Mouse (Mus musculus) liver (tissue): ENCODE data around the gene Sema4d.
A peak's percentile ranks its signal among the peaks of the same experiment; 100 is the strongest.
"Not testable (repeated sequence)": the region's sequence is repeated elsewhere in the genome, so short reads cannot be mapped to it uniquely, and the experiment has no call there.

Experiments
- DNase-seq: peaks from one replicate; pipeline ENCODE4 v3.0.0-alpha.2; 2020; ENCODE audit warnings: mixed read lengths

Gene Sema4d

GRCm38 (mm10) chr13:51793425-51793891 lies at the start of gene Sema4d:
Gene Sema4d, minus strand, starts transcription at chr13:51793747.
- DNase-seq = peak; percentile 87

DNA sequence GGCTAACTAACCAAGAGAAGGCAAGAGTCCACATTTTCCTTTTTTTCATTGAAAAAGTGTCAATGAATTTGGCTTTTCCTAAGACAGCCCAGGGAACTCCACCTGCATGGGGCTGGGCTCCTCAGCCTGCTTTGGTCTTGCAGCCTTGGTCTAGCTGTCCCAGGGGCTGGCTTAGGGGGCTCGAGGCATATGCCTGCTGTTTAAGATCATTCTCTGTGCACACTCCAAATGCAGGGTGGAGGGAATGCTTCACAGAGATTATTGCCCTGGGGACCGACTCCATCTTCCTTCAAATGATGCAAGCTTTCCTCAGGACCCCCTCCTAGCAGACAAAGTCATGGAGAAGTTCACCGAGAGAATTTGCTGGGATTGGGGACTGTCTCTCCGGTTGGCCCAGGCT lies 49.8 kb upstream of the Sema4d start:
- no peak for DNase-seq

DNA sequence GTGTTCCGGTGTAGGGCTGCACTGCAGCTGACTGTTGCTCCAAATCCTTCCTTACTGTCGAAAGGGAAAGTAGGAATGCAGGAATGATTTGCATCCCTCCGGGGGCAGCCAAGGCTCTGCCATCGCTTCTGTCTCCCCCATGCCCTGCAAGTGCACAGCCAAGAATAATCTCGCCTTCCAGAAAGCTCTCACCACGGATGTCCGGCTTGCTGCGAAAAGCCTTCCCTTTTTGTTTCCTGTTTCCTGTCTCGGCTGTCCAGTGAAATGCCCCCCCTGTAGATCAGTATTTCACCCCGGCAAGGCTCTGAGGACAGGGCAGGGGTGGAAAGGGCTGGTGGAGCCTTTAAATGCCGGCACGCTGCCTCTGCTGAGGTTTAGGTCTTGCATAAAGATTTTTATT lies 49.2 kb upstream of the Sema4d start:
- peak; percentile 30 for DNase-seq

- DNase-seq = no peak
Observed at GRCm38 (mm10) chr13:51842191-51842590, 48.6 kb upstream of the Sema4d start.

GRCm38 (mm10) chr13:51841541-51842115 lies 48.1 kb upstream of the Sema4d start:
- DNase-seq = peak; percentile 80

DNA sequence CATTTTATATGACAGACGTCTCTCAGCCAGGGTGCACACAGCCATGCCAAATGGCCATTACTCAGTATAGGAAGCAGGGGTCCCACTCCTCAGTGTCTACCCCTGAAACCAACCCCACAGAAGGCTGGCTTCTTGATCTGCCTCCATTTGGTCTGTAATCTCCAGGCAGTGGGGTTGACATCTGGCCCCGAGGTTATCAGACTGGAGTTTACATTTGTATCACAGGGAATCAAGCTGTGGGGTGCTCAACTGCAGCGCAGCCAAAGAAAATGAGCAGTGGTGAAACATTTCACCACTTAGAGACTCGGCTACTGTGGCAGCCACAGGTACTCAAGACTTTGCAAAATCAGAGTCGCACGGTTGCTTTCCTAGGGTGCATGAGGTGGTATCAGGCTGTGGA lies 47.2 kb upstream of the Sema4d start:
- DNase-seq = peak; percentile 57

DNA sequence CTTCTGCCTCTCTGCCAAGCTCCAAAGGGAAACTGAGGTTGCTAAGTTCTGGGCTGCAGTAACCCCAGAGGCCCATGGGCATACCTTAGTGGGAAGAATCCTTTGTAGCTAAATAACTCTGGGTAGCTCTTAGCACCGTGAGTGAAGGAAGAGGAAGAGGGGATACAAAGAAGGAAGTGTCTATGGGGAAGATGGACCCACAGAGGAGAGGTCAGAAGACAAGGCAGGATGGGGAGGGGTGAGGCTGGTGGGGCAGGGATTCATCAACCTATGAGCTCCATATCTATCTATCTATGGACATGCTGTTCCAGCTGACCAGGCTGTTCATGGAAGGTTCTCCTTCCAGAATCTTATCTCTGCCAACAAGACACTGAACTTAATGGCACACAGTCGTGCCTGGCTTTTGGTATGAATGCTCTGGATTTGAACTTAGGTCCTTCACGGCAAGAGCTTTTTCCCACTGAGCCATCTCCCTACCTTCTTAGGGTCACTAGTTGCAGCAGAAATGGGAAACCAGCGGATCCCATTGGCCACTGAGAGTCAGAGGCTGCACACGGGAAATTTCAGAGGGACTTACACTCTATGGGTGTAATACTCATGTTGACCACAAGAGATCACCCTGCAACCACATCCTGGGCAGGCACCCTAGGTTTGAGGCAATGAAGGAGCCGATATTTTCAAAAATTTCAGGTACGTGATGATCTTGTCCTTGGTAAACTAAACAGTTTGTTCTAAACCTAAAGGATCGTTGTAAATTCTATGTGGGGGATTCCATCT lies 45.9 kb upstream of the Sema4d start:
- DNase-seq = peak; percentile 55

DNA sequence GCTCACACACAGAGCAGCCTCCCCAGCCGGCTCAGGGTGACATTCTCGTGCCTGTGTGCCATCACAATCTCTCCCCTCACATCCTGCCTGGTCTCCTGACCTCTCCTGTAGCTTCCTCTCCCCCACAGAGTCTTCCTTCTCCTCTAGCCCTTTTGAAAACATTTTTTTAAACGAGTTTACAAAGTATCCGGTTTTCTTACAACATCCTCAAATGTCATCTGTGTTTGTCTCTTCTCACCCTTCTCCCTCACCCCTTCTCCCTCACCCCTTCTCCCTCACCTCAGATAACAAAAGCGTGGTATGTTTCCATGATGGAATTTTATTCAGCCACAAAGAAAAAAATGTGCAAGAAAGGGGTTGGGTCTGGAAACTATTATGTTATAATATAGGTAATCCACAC lies 43.9 kb upstream of the Sema4d start:
- no peak for DNase-seq

- not testable (repeated sequence) for DNase-seq
Observed at GRCm38 (mm10) chr13:51835208-51835607, 41.7 kb upstream of the Sema4d start.

GRCm38 (mm10) chr13:51834520-51834919 lies 41.0 kb upstream of the Sema4d start:
- DNase-seq = no peak

- peak; percentile 53 for DNase-seq
Observed at GRCm38 (mm10) chr13:51834024-51834423, 40.5 kb upstream of the Sema4d start.

DNA sequence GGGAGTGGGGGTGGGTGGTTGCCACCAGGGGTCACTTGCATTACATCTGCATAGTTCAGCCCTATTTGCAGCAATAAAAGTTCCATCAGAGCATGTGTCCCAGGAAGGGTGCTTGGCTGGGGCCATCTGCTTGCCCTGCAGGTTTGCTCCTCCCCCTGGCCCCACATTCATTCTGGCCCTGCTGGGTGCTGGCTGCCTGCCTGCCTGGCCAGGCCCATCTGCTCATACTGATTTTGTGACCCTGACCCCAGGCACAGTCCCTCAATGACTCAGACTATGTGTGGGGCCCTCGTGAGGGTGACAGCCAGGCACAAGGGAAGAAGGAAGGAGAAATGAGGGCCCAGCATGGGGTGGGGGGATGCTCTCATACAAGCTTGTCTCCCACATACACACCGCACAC lies 40.1 kb upstream of the Sema4d start:
- no peak for DNase-seq

DNA sequence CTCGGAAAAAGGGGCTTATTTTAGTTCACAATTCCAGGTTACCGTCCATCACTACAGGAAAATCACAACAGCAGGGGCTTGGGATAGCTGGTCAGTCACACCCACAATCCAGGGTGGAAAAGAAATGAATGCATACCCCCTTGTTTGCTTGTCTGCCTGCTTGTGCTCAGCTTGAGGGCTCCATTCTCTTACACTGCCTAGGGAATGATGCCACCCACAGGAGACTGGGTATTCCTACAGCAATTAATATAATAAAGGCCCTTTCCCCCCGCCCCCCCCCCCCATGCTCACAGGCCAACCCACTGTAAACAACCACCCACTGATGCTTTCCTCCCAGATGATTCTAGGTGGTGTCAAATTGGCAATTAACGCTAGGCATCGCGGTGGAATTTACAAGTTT lies 38.9 kb upstream of the Sema4d start:
- DNase-seq = no peak

GRCm38 (mm10) chr13:51830744-51831450 lies 37.4 kb upstream of the Sema4d start:
- DNase-seq = peak; percentile 53

DNA sequence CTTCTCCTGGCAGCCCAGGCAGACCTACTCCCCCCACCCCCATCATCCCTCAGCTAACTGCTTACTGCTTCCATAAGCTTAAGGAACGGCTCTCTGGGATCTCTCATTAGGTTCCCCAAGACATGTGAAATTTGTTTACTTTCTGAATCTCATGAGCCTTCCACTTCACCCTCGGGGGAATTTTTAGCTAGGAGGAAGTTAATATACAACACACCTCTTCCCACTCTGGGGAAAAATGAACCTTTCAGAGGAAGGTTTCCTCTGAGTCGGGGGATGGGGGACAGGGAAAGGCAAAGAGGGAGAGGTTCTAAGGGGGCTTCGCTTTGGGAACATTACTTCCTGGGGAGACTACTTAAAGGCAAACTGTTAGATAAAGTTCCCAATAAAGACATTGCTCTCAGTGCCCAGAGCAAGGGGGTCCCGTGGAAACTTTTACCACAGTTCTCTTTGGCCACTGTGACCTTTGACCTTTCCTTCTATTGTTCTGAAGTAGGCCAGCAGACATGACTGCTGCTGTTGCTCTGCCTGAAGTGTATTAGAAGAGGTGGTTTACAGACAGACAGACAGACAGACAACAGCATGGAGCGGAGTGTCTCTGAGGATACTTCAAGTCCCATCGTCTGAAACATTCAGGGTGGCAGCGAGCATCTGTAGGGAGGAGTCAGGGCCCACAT lies 30.4 kb upstream of the Sema4d start:
- DNase-seq = no peak

GRCm38 (mm10) chr13:51821988-51822387 lies 28.4 kb upstream of the Sema4d start:
- DNase-seq = no peak

- no peak for DNase-seq
Observed at GRCm38 (mm10) chr13:51819351-51819750, 25.8 kb upstream of the Sema4d start.

- no peak for DNase-seq
Observed at GRCm38 (mm10) chr13:51818944-51819326, 25.4 kb upstream of the Sema4d start.

- DNase-seq = no peak
Observed at GRCm38 (mm10) chr13:51818170-51818943, 24.8 kb upstream of the Sema4d start.

GRCm38 (mm10) chr13:51816559-51817041 lies 23.1 kb upstream of the Sema4d start:
- no peak for DNase-seq

DNA sequence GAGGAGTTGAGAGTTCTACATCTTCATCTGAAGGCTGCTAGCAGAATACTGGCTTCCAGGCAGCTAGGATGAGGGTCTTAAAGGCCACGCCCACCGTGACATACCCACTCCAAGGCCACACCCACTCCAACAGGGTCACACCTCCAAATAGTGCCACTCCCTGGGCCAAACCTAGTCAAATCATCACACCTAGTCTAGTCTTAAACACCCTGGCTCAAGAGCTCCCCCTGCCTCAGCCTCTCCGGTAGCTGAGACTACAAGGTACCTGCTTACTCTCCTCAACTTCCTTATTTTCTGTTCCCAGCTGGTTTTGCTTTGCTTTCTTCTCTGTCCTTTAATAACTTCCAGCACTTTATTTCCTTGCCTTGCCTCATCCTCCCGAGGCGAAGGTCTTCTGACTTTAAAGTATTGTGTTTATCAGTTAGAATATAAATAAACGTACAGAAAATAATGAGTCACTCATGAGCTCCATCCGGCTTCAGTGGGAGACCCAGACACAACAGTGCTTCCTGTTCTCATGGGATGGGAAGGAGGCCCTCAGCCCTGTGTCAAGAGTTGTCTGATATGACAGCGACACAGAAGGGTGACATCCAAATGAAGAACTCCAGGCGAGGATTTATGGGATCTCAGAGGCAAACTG lies 22.4 kb upstream of the Sema4d start:
- DNase-seq = peak; percentile 70

- no peak for DNase-seq
Observed at GRCm38 (mm10) chr13:51814646-51815045, 21.1 kb upstream of the Sema4d start.
